Mouse (Mus musculus) embryo, embryonic 11.5 days (tissue): ENCODE data around the gene Spg11.
A peak's percentile ranks its signal among the peaks of the same experiment; 100 is the strongest.
"Not testable (repeated sequence)": the region's sequence is repeated elsewhere in the genome, so short reads cannot be mapped to it uniquely, and the experiment has no call there.

ENCODE experiments used
- DNase-seq: peaks from one replicate; pipeline ENCODE4 v3.0.0-alpha.2; 2012; ENCODE audit warnings: low read depth, low spot score

Spg11 gene

GRCm38 (mm10) chr2:122065200-122065969 lies 52.8 kb downstream of the Spg11 start:
- DNase-seq: no peak

- no peak for DNase-seq
Measured at GRCm38 (mm10) chr2:122059365-122060115, 58.6 kb downstream of the Spg11 start.

GRCm38 (mm10) chr2:122043926-122044325 lies 74.3 kb downstream of the Spg11 start:
- DNase-seq: no peak

- no peak for DNase-seq
Measured at GRCm38 (mm10) chr2:122036064-122036463, 82.1 kb downstream of the Spg11 start.

- DNase-seq: no peak
Measured at GRCm38 (mm10) chr2:122031970-122032369, 86.2 kb downstream of the Spg11 start.

- DNase-seq: no peak
Measured at GRCm38 (mm10) chr2:122028756-122029700, 89.2 kb downstream of the Spg11 start.

- DNase-seq: peak; percentile 78
Measured at GRCm38 (mm10) chr2:122027862-122028755, 90.1 kb downstream of the Spg11 start, which contains the start of gene Eif3j1. TSS of gene Eif3j1 (plus strand) at chr2:122028546.

GRCm38 (mm10) chr2:122027091-122027490 lies 91.1 kb downstream of the Spg11 start:
- not testable (repeated sequence) for DNase-seq

- DNase-seq: no peak
Measured at GRCm38 (mm10) chr2:122022284-122022683, 95.9 kb downstream of the Spg11 start.

- DNase-seq: no peak
Measured at GRCm38 (mm10) chr2:122018705-122019104, 99.5 kb downstream of the Spg11 start.

- DNase-seq: no peak
Measured at GRCm38 (mm10) chr2:122011441-122011840, 106.7 kb downstream of the Spg11 start.

- DNase-seq: no peak
Measured at GRCm38 (mm10) chr2:122008832-122009231, 109.4 kb downstream of the Spg11 start.
